Mouse (Mus musculus): ENCODE data around the gene Fkbp8. TPM values are rescaled to one million over a fixed set of nuclear protein-coding genes. Genes with fewer than 3 reads are reported as not detected.

Fkbp8 gene
- polyA plus RNA-seq, 1 experiment: 256 TPM

- Histone ChIP-seq H3ac (ENCODE audit: control insufficient read depth, insufficient read length, low read depth) (peak overlapping the region; percentile 14), H3K27me3 (ENCODE audit: control insufficient read depth, insufficient read depth, insufficient read length) (no peaks in the 10 kb centered on the region), H3K79me3 (ENCODE audit: low read depth) (peaks cover 29% of the 10 kb centered on the region), H3K79me2 (ENCODE audit: control insufficient read depth, insufficient read depth) (peaks cover 39% of the 10 kb centered on the region), H3K4me3 (ENCODE audit: insufficient read depth, poor library complexity, severe bottlenecking) (peak overlapping the region; percentile 48), H3K36me3 (ENCODE audit: control insufficient read depth, insufficient read depth) (peaks cover 39% of the 10 kb centered on the region)
- TF ChIP-seq CTCF (IDR thresholded peaks at IDR 0.05; ENCODE audit: control insufficient read depth, insufficient read depth, insufficient read length): peak; percentile 36
- no peak for TF ChIP-seq MYOG (IDR thresholded peaks at IDR 0.05; ENCODE audit: control insufficient read depth, extremely low read depth, insufficient read length)
- no peak for TF ChIP-seq MYOD1 (IDR thresholded peaks at IDR 0.05; ENCODE audit: control insufficient read depth, insufficient read length, low read depth)
These were observed 22.7 kb upstream of the Fkbp8 start for GRCm38 (mm10) chr8:70504851-70505250.

DNA sequence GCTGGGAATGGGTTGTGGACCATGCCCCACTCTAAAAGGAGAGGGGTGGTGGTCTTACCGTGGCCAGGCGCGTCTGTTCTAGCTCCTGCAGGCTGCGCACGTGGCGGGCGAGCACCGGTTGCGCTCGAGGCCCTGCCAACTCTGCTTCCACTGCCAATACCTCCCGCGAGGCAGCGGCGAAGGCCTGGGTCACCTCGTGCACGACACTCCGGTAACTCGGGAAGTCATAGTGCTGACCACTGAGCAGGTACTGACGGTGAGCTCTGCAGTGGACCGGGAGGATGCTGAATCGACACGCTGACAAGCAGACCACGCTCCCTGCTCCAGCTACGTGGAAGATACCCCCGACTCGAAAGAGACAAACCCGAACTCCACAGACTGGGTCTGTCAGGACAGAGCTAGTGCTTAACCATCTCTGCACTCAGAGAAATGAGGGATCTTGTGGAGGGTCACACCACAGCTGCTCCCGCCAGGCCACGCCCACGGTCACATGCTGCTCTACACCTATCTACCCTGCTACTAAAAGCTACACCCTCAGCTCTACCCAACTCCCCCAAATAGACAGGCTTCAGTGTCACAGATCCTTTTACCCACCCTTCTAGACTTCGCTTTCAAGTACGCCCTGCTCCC lies 21.7 kb upstream of the Fkbp8 start:
- H3K27me3 ChIP-seq (ENCODE audit: control insufficient read depth, insufficient read depth, insufficient read length): no peaks in the 10 kb centered on the region
- peaks cover 31% of the 10 kb centered on the region for H3K79me3 ChIP-seq (ENCODE audit: low read depth)
- peak overlapping the region; percentile 48 for H3K4me3 ChIP-seq (ENCODE audit: insufficient read depth, poor library complexity, severe bottlenecking)
- H3K36me3 ChIP-seq (ENCODE audit: control insufficient read depth, insufficient read depth): peaks cover 33% of the 10 kb centered on the region
- TF ChIP-seq CTCF (IDR thresholded peaks at IDR 0.05; ENCODE audit: control insufficient read depth, insufficient read depth, insufficient read length): no peak
- TF ChIP-seq MYOG (IDR thresholded peaks at IDR 0.05; ENCODE audit: control insufficient read depth, extremely low read depth, insufficient read length): no peak
- TF ChIP-seq FOSL1 (IDR thresholded peaks at IDR 0.05; ENCODE audit: insufficient read depth, low read length, poor library complexity, severe bottlenecking): no peak
- TF ChIP-seq MAX (IDR thresholded peaks at IDR 0.05): no peak
- no peak for TF ChIP-seq MYOD1 (IDR thresholded peaks at IDR 0.05; ENCODE audit: control insufficient read depth, insufficient read length, low read depth)
- TF ChIP-seq USF1 (IDR thresholded peaks at IDR 0.05; ENCODE audit: low read depth): peak; percentile 83
- TF ChIP-seq CEBPB (IDR thresholded peaks at IDR 0.05; ENCODE audit: low read depth): no peak
- H3ac ChIP-seq (ENCODE audit: control insufficient read depth, insufficient read length, low read depth): peak overlapping the region; percentile 69
- peaks cover 46% of the 10 kb centered on the region for H3K79me2 ChIP-seq (ENCODE audit: control insufficient read depth, insufficient read depth)

GRCm38 (mm10) chr8:70506328-70507026 lies 21.0 kb upstream of the Fkbp8 start, which contains the start of gene Rex1bd:
Rex1bd (minus strand) TSS chr8:70506752.
- no peak for TF ChIP-seq CEBPB (IDR thresholded peaks at IDR 0.05; ENCODE audit: low read depth)
- TF ChIP-seq CTCF (IDR thresholded peaks at IDR 0.05; ENCODE audit: control insufficient read depth, insufficient read depth, insufficient read length): peak; percentile 93
- H3K36me3 ChIP-seq (ENCODE audit: control insufficient read depth, insufficient read depth): peaks cover 34% of the 10 kb centered on the region
- peak within 1 kb of the TSS; percentile 48 for H3K4me3 ChIP-seq (ENCODE audit: insufficient read depth, poor library complexity, severe bottlenecking)

GRCm38 (mm10) chr8:70507027-70507393 lies 20.5 kb upstream of the Fkbp8 start:
- H3K79me2 ChIP-seq (ENCODE audit: control insufficient read depth, insufficient read depth): peaks cover 58% of the 10 kb centered on the region
- H3K4me3 ChIP-seq (ENCODE audit: insufficient read depth, poor library complexity, severe bottlenecking): peak overlapping the region; percentile 48
- TF ChIP-seq CEBPB (IDR thresholded peaks at IDR 0.05; ENCODE audit: low read depth) (no peak), MYOD1 (IDR thresholded peaks at IDR 0.05; ENCODE audit: control insufficient read depth, insufficient read length, low read depth) (no peak)
- no peak overlapping the region for H3ac ChIP-seq (ENCODE audit: control insufficient read depth, insufficient read length, low read depth)
- H3K79me3 ChIP-seq (ENCODE audit: low read depth): peaks cover 39% of the 10 kb centered on the region
- H3K27me3 ChIP-seq (ENCODE audit: control insufficient read depth, insufficient read depth, insufficient read length): no peaks in the 10 kb centered on the region
- peaks cover 40% of the 10 kb centered on the region for H3K36me3 ChIP-seq (ENCODE audit: control insufficient read depth, insufficient read depth)

More at GRCm38 (mm10) chr8:70506328-70507026, 21.0 kb upstream of the Fkbp8 start, which contains the start of gene Rex1bd:
- Histone ChIP-seq H3ac (ENCODE audit: control insufficient read depth, insufficient read length, low read depth) (peak within 1 kb of the TSS; percentile 69), H3K79me3 (ENCODE audit: low read depth) (peaks cover 34% of the 10 kb centered on the region), H3K79me2 (ENCODE audit: control insufficient read depth, insufficient read depth) (peaks cover 53% of the 10 kb centered on the region), H3K27me3 (ENCODE audit: control insufficient read depth, insufficient read depth, insufficient read length) (no peaks in the 10 kb centered on the region)

DNA sequence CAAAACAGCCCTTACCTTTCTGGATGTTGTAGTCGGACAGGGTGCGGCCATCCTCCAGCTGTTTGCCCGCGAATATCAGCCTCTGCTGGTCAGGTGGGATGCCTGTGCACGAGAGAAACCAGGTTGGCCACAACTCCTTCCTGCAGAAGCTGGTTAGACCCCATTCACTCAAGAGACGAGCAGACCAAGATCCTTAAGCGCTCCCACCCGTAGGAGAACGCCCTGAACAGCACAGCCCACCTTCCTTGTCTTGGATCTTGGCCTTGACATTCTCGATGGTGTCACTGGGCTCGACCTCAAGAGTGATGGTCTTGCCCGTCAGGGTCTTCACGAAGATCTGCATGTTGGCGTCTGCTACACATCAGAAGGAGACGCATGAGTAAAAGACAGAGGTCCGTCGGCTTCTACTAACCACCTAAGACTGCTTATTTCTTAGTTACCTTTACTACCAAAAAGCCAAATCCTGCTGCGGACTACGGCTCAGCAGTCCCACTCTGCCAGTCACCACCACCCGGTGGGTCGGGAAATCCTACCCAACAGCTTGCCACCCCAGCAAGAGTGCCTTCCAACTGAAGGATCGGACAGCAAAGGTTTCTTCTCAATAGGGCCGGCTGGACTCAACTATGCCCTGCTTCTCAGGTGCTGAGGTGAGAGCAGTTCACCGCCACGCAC lies 18.1 kb upstream of the Fkbp8 start:
- Histone ChIP-seq H3K36me3 (ENCODE audit: control insufficient read depth, insufficient read depth) (peaks cover 46% of the 10 kb centered on the region), H3K79me2 (ENCODE audit: control insufficient read depth, insufficient read depth) (peaks cover 73% of the 10 kb centered on the region), H3ac (ENCODE audit: control insufficient read depth, insufficient read length, low read depth) (peak overlapping the region; percentile 92), H3K27me3 (ENCODE audit: control insufficient read depth, insufficient read depth, insufficient read length) (no peaks in the 10 kb centered on the region), H3K4me3 (ENCODE audit: insufficient read depth, poor library complexity, severe bottlenecking) (peak overlapping the region; percentile 93), H3K79me3 (ENCODE audit: low read depth) (peaks cover 41% of the 10 kb centered on the region)
- TF ChIP-seq USF1 (IDR thresholded peaks at IDR 0.05; ENCODE audit: low read depth) (no peak), MAX (IDR thresholded peaks at IDR 0.05) (no peak), FOSL1 (IDR thresholded peaks at IDR 0.05; ENCODE audit: insufficient read depth, low read length, poor library complexity, severe bottlenecking) (no peak), CEBPB (IDR thresholded peaks at IDR 0.05; ENCODE audit: low read depth) (no peak), MYOD1 (IDR thresholded peaks at IDR 0.05; ENCODE audit: control insufficient read depth, insufficient read length, low read depth) (no peak), MYOG (IDR thresholded peaks at IDR 0.05; ENCODE audit: control insufficient read depth, extremely low read depth, insufficient read length) (no peak), CTCF (IDR thresholded peaks at IDR 0.05; ENCODE audit: control insufficient read depth, insufficient read depth, insufficient read length) (no peak)
